Mouse (Mus musculus) lung, postnatal 0 days (tissue): ENCODE data around the gene Izumo1r.

ENCODE experiments used
- CTCF ChIP-seq: IDR thresholded peaks from 2 replicates; pipeline ENCODE4 v1.5.1; 2016; ENCODE audit warnings: antibody characterized with exemption, mild to moderate bottlenecking
- EP300 ChIP-seq: IDR thresholded peaks from 2 replicates; pipeline ENCODE4 v1.6.1; 2016; ENCODE audit warnings: antibody characterized with exemption, mild to moderate bottlenecking, control low read depth

DNA sequence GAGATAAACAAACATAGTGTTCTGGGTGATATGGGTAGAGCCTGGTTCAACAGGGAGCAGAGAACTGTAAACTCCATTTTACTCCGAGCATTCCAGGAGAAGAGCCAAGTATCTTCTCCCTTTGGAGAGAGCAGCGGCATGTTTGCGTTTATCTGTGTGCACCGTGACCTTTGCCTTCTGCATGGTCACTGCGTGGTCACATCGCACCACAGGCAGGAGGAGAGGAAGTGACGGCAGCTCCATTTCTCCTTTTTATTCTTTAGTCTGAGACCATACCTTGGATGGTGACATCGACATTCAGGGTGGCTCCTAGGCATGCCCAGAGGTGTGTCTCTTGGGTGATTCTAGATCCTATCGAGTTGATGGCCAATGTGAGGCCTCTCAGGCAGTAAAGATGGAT, 10.4 kb downstream of the Izumo1r start:
- TF ChIP-seq EP300 (no peak), CTCF (no peak)
